Mouse (Mus musculus) lung, adult 2 months (tissue): ENCODE results near the gene Prkcsh.

Source experiments
- CTCF ChIP-seq: fragments of 200-500 bp; IDR thresholded peaks from 2 replicates; pipeline ENCODE4 v1.5.1; 2011; ENCODE audit warnings: mild to moderate bottlenecking, low read length, control low read depth; ENCODE audit not compliant: insufficient read depth
- POLR2A ChIP-seq: fragments of 200-500 bp; IDR thresholded peaks from 2 replicates; pipeline ENCODE4 v1.6.1; 2011; ENCODE audit warnings: low read depth, mild to moderate bottlenecking, control low read depth, low read length, borderline replicate concordance; ENCODE audit errors: extremely low read depth

DNA sequence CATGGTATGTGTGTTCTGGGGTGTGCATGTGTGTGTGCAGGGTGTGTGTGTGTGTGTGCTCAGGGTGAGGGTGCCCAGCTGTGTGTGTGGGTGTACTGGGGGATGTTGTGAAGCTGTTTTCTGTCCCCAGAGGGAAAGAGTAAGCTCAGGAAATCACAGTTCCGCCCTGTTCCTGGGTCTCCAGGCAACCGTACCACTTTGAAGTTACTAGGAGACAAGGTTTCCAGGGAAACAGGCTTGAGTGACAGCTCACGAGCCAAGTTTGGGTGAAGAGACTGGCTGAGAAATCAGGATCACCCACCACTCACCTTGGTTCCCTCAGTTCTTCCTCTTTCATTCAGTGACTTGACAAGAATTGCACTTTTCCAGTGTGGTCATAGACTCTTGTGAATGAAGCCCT is 49.0 kb upstream of the Prkcsh start:
- TF ChIP-seq POLR2A (no peak), CTCF (no peak)
